Mouse (Mus musculus): Measurements from ENCODE around the gene Ybx1. TPM values are rescaled to one million over a fixed set of nuclear protein-coding genes. Genes with fewer than 3 reads are reported as not detected.

Gene Ybx1
- polyA plus RNA-seq, 1 experiment = 242 TPM

GRCm38 (mm10) chr4:119275226-119275625 is 19.2 kb downstream of the Ybx1 start:
- TF ChIP-seq CTCF (IDR thresholded peaks at IDR 0.05; ENCODE audit: extremely low read depth, insufficient read length, insufficient replicate concordance, low read depth, low read length) (no peak), POLR2A (IDR thresholded peaks at IDR 0.05; ENCODE audit: low read depth, low read length) (no peak)
- Histone ChIP-seq H3K4me1 (ENCODE audit: control insufficient read depth, insufficient read depth, insufficient read length, low read length) (peaks cover 2% of the 10 kb centered on the region; the same call in 1 of the 2 replicates), H3K4me3 (ENCODE audit: low read depth, low read length) (no peak overlapping the region), H3K36me3 (ENCODE audit: control insufficient read depth, insufficient read depth, low read length) (peaks cover 59% of the 10 kb centered on the region), H3K27me3 (ENCODE audit: control insufficient read depth, insufficient read depth, low read length) (no peaks in the 10 kb centered on the region), H3K27ac (ENCODE audit: insufficient read depth, low read depth, low read length) (peak overlapping the region; percentile 77)
- 35% methylated on average over 2 of the region's 2 CpGs for WGBS

- peaks cover 57% of the 10 kb centered on the region for H3K36me3 ChIP-seq (ENCODE audit: control insufficient read depth, insufficient read depth, low read length)
- no peak overlapping the region for H3K4me3 ChIP-seq (ENCODE audit: low read depth, low read length)
- peaks cover 2% of the 10 kb centered on the region; the same call in 1 of the 2 replicates for H3K4me1 ChIP-seq (ENCODE audit: control insufficient read depth, insufficient read depth, insufficient read length, low read length)
- no peaks in the 10 kb centered on the region for H3K27me3 ChIP-seq (ENCODE audit: control insufficient read depth, insufficient read depth, low read length)
- no peak for TF ChIP-seq CTCF (IDR thresholded peaks at IDR 0.05; ENCODE audit: extremely low read depth, insufficient read length, insufficient replicate concordance, low read depth, low read length)
- no peak for TF ChIP-seq POLR2A (IDR thresholded peaks at IDR 0.05; ENCODE audit: low read depth, low read length)
- H3K27ac ChIP-seq (ENCODE audit: insufficient read depth, low read depth, low read length) = peak overlapping the region; percentile 54
- WGBS = 31% methylated on average over 1 of the region's 1 CpGs
Observed at GRCm38 (mm10) chr4:119274627-119275026, 19.8 kb downstream of the Ybx1 start.

- Histone ChIP-seq H3K4me3 (ENCODE audit: low read depth, low read length) (no peak overlapping the region), H3K4me1 (ENCODE audit: control insufficient read depth, insufficient read depth, insufficient read length, low read length) (no peaks in the 10 kb centered on the region), H3K36me3 (ENCODE audit: control insufficient read depth, insufficient read depth, low read length) (peaks cover 8% of the 10 kb centered on the region), H3K27me3 (ENCODE audit: control insufficient read depth, insufficient read depth, low read length) (no peaks in the 10 kb centered on the region), H3K27ac (ENCODE audit: insufficient read depth, low read depth, low read length) (no peak overlapping the region)
- WGBS = 56% methylated on average over 13 of the region's 13 CpGs
- no peak for TF ChIP-seq CTCF (IDR thresholded peaks at IDR 0.05; ENCODE audit: extremely low read depth, insufficient read length, insufficient replicate concordance, low read depth, low read length)
- no peak for TF ChIP-seq POLR2A (IDR thresholded peaks at IDR 0.05; ENCODE audit: low read depth, low read length)
Observed at GRCm38 (mm10) chr4:119266606-119267005, 27.8 kb downstream of the Ybx1 start.

GRCm38 (mm10) chr4:119263459-119263858 is 30.9 kb downstream of the Ybx1 start:
- Histone ChIP-seq H3K4me1 (ENCODE audit: control insufficient read depth, insufficient read depth, insufficient read length, low read length) (no peaks in the 10 kb centered on the region), H3K36me3 (ENCODE audit: control insufficient read depth, insufficient read depth, low read length) (no peaks in the 10 kb centered on the region), H3K27me3 (ENCODE audit: control insufficient read depth, insufficient read depth, low read length) (no peaks in the 10 kb centered on the region), H3K27ac (ENCODE audit: insufficient read depth, low read depth, low read length) (no peak overlapping the region), H3K4me3 (ENCODE audit: low read depth, low read length) (no peak overlapping the region)
- no peak for TF ChIP-seq POLR2A (IDR thresholded peaks at IDR 0.05; ENCODE audit: low read depth, low read length)
- no peak for TF ChIP-seq CTCF (IDR thresholded peaks at IDR 0.05; ENCODE audit: extremely low read depth, insufficient read length, insufficient replicate concordance, low read depth, low read length)
- 62% methylated on average over 3 of the region's 3 CpGs for WGBS

- TF ChIP-seq POLR2A (IDR thresholded peaks at IDR 0.05; ENCODE audit: low read depth, low read length) = no peak
- TF ChIP-seq CTCF (IDR thresholded peaks at IDR 0.05; ENCODE audit: extremely low read depth, insufficient read length, insufficient replicate concordance, low read depth, low read length) = no peak
- H3K36me3 ChIP-seq (ENCODE audit: control insufficient read depth, insufficient read depth, low read length) = no peaks in the 10 kb centered on the region
- no peaks in the 10 kb centered on the region for H3K4me1 ChIP-seq (ENCODE audit: control insufficient read depth, insufficient read depth, insufficient read length, low read length)
- H3K27ac ChIP-seq (ENCODE audit: insufficient read depth, low read depth, low read length) = no peak overlapping the region
- no peaks in the 10 kb centered on the region for H3K27me3 ChIP-seq (ENCODE audit: control insufficient read depth, insufficient read depth, low read length)
- no peak overlapping the region for H3K4me3 ChIP-seq (ENCODE audit: low read depth, low read length)
- 89% methylated on average over 5 of the region's 5 CpGs for WGBS
Observed at GRCm38 (mm10) chr4:119262483-119262882, 31.9 kb downstream of the Ybx1 start.

- Histone ChIP-seq H3K27me3 (ENCODE audit: control insufficient read depth, insufficient read depth, low read length) (no peaks in the 10 kb centered on the region), H3K27ac (ENCODE audit: insufficient read depth, low read depth, low read length) (no peak overlapping the region), H3K4me1 (ENCODE audit: control insufficient read depth, insufficient read depth, insufficient read length, low read length) (no peaks in the 10 kb centered on the region; the same call in 1 of the 2 replicates), H3K4me3 (ENCODE audit: low read depth, low read length) (no peak overlapping the region), H3K36me3 (ENCODE audit: control insufficient read depth, insufficient read depth, low read length) (no peaks in the 10 kb centered on the region)
- no peak for TF ChIP-seq CTCF (IDR thresholded peaks at IDR 0.05; ENCODE audit: extremely low read depth, insufficient read length, insufficient replicate concordance, low read depth, low read length)
- TF ChIP-seq POLR2A (IDR thresholded peaks at IDR 0.05; ENCODE audit: low read depth, low read length) = no peak
- 58% methylated on average over 7 of the region's 7 CpGs for WGBS
Observed at GRCm38 (mm10) chr4:119261087-119261713, 33.2 kb downstream of the Ybx1 start.

- no peak overlapping the region for H3K4me3 ChIP-seq (ENCODE audit: low read depth, low read length)
- H3K36me3 ChIP-seq (ENCODE audit: control insufficient read depth, insufficient read depth, low read length) = no peaks in the 10 kb centered on the region
- TF ChIP-seq POLR2A (IDR thresholded peaks at IDR 0.05; ENCODE audit: low read depth, low read length) (no peak), CTCF (IDR thresholded peaks at IDR 0.05; ENCODE audit: extremely low read depth, insufficient read length, insufficient replicate concordance, low read depth, low read length) (no peak)
- 85% methylated on average over 15 of the region's 15 CpGs for WGBS
- no peak overlapping the region for H3K27ac ChIP-seq (ENCODE audit: insufficient read depth, low read depth, low read length)
- no peaks in the 10 kb centered on the region; the same call in 1 of the 2 replicates for H3K4me1 ChIP-seq (ENCODE audit: control insufficient read depth, insufficient read depth, insufficient read length, low read length)
- H3K27me3 ChIP-seq (ENCODE audit: control insufficient read depth, insufficient read depth, low read length) = no peaks in the 10 kb centered on the region
Observed at GRCm38 (mm10) chr4:119259344-119260254, 34.8 kb downstream of the Ybx1 start.

Measured in small intestine, adult 2 months (tissue).